Mouse (Mus musculus): ENCODE measurements around the gene Thap11. TPM values are rescaled to one million over a fixed set of nuclear protein-coding genes. Genes with fewer than 3 reads are reported as not detected.

Gene Thap11
- total RNA-seq, 2 experiments from 2014 or later: 42.6 to 48.9 TPM

DNA sequence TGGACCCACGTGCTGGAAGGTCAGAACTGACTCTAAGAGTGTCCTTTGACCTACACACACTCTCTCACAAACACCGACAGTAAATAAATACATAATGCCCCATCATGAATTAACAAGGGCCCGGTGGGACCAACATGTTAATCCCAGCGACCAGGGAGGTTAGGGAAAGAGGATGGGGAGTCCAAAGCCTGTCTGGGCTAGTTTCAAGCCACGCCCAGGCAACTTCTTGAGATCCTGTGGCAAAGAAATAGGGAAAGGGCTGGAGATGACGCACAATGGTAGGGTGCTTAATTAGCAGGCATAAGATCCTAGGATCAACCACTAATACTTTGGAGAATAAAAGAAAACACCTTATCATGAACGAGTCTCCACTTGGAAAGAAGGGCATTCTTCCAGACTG, 4.3 kb upstream of the Thap11 start:
- ATAC-seq (ENCODE audit: poor library complexity, severe bottlenecking): no peak

GRCm38 (mm10) chr8:105851651-105852143, 3.2 kb upstream of the Thap11 start:
- ATAC-seq (ENCODE audit: poor library complexity, severe bottlenecking): peak; percentile 70

DNA sequence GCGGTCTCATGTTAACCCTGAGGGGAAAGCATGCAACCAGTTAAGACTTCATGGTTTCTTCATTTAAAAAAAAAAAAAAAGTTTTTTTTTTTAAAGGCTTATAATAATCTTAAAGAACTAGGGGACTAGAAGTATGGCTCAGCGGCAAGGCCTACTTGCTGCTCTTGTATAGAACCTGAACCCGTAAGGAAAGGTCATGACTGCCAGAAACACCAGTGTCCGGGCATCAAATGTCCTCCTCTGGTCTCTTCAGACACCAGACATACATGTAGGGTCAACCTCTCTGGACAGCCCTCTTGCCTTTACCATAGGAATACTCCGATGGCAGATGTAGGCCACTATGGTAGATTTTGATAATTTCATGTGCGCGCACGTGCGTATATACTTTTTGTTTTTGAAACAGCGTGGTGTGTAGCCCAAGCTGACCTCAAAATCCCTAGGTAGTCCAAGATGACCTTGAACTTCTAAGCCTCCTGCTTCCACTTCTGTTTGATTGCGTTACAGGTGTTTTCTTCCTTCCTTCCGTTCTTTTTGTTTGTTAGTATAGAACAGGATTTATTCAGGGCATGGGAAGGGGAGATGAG, 2.7 kb upstream of the Thap11 start:
- no peak for ATAC-seq (ENCODE audit: poor library complexity, severe bottlenecking)

DNA sequence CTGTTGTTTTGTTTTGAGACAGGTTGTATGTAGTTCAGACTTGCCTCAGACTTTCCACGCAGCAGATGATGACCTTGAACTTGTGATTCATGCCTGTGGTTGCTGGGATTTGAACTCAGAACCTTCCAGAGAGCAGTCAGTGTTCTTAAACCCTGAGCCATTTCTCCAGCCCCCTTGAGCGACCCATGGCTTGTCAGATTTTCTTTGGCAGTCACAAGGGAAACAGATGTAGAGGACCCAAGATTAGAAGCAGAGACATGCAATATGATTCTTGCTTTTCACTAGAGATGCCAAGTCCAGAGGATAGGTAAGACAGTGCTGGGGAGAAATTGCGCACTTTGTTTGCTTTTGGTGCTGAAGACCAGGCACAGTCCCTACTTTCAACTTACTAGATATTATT, 1.8 kb upstream of the Thap11 start, which contains the start of gene Cenpt:
Cenpt (minus strand) TSS at position 101 of the 400 bp plus-strand sequence.
- ATAC-seq (ENCODE audit: poor library complexity, severe bottlenecking): no peak

DNA sequence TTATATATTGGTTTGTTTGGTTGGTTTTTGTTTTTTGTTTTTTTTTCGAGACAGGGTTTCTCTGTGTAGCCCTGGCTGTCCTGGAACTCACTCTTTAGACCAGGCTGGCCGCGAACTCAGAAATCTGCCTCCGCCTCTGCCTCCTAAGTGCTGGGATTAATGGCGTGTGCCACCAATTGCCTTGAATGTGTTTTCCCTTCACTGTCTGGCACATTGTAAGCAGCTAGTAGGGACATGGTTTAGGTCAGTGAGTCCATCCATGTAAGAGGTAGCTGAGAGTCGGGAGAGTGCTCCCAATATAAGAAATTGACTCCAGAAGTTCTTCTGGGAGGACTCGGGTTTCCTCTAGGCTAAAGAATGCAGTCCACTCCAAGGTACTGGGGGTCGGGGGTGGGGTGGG, 629 bp upstream of the Thap11 start:
- ATAC-seq (ENCODE audit: poor library complexity, severe bottlenecking): no peak

- ATAC-seq (ENCODE audit: poor library complexity, severe bottlenecking): peak; percentile 0; the same call in 1 of the 2 replicates
Observed at GRCm38 (mm10) chr8:105855248-105856167, 576 bp downstream of the Thap11 start.

DNA sequence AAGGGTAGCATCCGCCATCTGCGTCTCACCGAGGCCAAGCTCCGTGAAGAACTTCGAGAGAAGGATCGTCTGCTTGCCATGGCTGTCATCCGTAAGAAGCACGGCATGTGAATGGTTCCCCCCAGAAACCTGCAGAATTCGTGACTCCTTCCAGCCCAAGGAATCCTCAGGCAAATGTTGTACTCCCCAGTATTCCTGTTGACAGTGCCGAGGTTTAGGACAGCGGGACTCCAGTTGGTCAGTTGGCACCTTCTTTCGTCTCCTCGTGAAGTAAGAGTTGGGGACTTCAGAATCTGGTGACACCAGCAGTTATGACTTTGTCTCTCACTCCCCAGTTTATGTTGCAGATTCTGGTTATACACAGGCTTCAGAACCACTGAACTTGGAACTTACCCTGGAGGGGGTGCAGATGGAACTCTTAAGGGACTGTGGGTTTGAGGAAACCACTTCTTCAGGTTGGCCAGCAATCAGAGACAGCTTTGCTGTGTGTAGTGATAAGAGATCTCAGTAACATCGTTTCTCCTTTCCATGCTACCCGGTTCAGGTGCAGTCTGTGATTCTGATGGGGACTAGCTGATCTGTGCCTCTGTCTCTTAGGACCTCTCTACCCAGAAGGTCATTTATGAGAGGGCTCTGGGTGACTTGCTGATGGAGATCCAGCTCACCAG, 1.4 kb downstream of the Thap11 start:
- no peak for ATAC-seq (ENCODE audit: poor library complexity, severe bottlenecking)

DNA sequence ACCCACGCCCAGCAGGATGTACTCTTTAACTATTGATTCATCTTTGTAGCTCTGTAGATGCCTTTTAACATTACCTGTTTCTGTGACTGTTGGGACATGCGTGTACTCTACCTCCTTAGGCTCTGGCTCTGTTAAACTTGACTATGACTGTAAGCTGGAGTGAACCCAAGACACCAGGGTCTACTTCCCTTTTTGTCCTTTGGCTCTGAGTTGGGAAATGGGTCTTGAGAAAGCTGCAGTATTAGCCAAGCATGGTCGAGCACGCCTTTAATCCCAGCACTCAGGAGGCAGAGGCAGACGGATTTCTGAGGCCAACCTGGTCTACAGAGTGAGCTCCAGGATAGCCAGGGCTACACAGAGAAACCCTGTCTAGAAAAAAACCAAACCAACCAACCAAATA, 3.6 kb downstream of the Thap11 start:
- peak; percentile 37 for ATAC-seq (ENCODE audit: poor library complexity, severe bottlenecking)

- no peak for ATAC-seq (ENCODE audit: poor library complexity, severe bottlenecking)
Observed at GRCm38 (mm10) chr8:105859314-105859713, 4.4 kb downstream of the Thap11 start.

DNA sequence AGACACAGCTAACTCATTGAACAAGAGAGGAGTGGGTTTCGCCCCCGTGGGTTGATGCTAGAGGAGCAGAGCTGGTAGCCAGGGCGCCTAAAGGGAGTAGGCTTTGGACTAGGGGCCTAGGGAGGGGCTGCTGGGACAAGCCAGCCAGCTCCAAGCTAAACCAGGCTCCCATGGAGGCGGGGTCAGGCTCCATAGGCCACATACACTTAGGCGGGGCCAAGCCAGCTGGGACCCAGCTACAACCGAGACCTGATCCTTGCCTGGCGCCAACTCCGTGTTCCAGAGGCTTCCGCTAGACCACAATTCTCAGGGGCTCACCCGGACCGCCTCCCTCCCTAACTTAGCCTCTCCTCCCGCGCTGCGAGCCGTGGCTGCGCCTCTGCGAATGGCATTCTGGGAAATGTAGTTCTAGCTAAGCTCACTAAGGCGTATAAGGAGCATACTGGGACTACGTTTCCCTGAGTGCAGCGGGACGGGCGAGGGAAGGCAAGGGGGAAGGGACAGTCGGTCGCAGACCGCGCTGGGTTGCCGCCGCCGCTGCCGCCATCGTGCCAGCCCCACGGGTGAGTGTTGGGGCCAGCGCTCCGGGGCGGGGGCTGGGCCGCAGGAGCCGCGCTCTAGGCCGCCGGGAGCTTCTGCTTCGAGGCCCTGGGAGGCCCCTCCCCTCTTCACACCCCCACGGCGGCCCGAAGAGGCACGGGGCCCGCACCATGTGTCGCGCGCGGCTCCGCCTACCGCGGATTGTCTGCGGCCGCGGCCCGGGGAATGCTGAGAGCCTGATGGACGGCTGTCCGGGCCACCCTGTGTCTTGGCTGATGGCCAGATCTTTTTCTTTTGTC, 5.4 kb downstream of the Thap11 start, which contains the start of gene Nutf2:
Nutf2 (plus strand) TSS at position 438 of the 839 bp plus-strand sequence.
- peak; percentile 89 for ATAC-seq (ENCODE audit: poor library complexity, severe bottlenecking)

GRCm38 (mm10) chr8:105861951-105862350, 7.0 kb downstream of the Thap11 start:
- no peak for ATAC-seq (ENCODE audit: poor library complexity, severe bottlenecking)

- ATAC-seq (ENCODE audit: poor library complexity, severe bottlenecking): no peak
Observed at GRCm38 (mm10) chr8:105866364-105867029, 11.6 kb downstream of the Thap11 start.

GRCm38 (mm10) chr8:105874301-105874700, 19.4 kb downstream of the Thap11 start:
- no peak for ATAC-seq (ENCODE audit: poor library complexity, severe bottlenecking)

- ATAC-seq (ENCODE audit: poor library complexity, severe bottlenecking): peak; percentile 99
Observed at GRCm38 (mm10) chr8:105880754-105881520, 26.0 kb downstream of the Thap11 start, which contains the start of gene Edc4. Gene Edc4, plus strand, starts transcription at chr8:105880881.

- ATAC-seq (ENCODE audit: poor library complexity, severe bottlenecking): no peak
Observed at GRCm38 (mm10) chr8:105889756-105890465, 35.0 kb downstream of the Thap11 start.

GRCm38 (mm10) chr8:105890870-105891269, 35.9 kb downstream of the Thap11 start:
- no peak for ATAC-seq (ENCODE audit: poor library complexity, severe bottlenecking)

DNA sequence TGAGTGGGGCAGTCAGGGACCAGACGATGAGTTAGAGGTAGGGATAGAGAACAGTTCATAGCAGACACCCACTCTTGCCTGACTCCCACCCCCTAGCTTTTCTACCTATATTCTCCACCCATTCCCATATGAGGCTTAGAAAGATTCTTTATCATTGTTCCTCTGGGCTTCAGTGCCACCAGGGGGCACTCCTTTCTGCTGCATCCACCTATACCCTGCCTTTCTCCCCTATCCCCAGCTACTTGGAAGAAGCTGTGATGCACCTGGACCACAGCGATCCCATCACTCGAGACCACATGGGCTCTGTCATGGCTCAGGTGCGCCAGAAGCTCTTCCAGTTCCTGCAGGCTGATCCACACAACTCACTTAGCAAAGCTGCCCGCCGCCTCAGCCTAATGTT, 37.5 kb downstream of the Thap11 start:
- no peak for ATAC-seq (ENCODE audit: poor library complexity, severe bottlenecking)

DNA sequence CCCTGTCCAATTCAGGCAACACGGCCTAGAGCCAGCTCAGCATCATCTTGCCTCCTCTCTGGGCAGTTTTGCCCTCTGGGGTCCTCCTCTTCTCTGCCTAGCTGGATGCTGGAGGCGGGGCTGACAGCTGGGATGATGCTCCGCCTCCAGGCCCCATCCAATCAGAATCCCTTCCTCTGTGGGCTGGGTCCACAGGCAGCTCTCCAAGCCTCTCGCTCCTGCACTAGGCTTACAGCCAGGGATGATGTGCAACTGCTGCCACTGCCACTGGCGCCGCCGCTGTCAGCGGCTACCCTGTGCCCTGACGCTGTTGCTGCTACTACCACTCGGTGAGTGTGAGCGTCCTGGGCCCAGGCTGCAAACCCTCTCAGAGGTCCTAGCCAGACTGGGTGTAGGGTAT, 38.4 kb downstream of the Thap11 start, which contains the start of gene Nrn1l:
Nrn1l (plus strand) TSS at position 229 of the 400 bp plus-strand sequence.
- no peak for ATAC-seq (ENCODE audit: poor library complexity, severe bottlenecking)

Data from megakaryocyte, adult 5-6 weeks (primary cell).